Mouse (Mus musculus): Measurements from ENCODE around the gene Rcvrn.

GRCm38 (mm10) chr11:67679930-67680329 is 15.2 kb upstream of the Rcvrn start:
- TF ChIP-seq EP300 (optimal IDR thresholded peaks at IDR 0.05) (no peak), CTCF (IDR thresholded peaks at IDR 0.05; ENCODE audit: low read depth) (no peak)
